ENCODE assay signal across 8 mouse cellular contexts in the genomic region with DNA sequence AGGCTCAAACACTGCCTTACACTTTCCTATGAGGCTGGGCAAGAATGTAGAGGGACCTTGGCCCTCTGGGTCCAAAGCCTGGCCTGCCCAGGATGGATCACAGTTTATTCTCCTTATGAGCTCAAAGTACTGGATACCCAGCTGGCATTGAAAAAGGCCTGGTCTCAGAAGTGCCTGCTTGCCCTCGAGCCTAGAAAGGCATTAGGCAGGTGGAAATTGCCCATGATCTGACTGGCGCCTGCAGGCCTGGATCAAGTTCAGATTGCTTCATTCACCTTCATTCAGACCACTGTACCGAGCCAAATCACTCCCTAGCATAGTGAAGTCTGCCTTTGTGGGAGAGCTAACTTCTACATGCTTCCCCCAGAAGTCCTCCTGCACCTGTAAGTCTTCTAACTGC. TPM values are rescaled to one million over a fixed set of nuclear protein-coding genes. Genes with fewer than 3 reads are reported as not detected.
DNase-seq lines count a peak whose midpoint lies in the region; ATAC-seq lines count a peak whose summit lies in the region.

No protein-coding gene starts in this region.

- peak overlapping the region; percentile 87; the same call in 1 of the 2 replicates for H3K4me2 ChIP-seq in stomach, embryonic 14.5 days (replicated peaks; ENCODE audit: low read depth, low read length)

- no peaks in the 10 kb centered on the region for H3K36me3 ChIP-seq in stomach, embryonic 14.5 days (ENCODE audit: control insufficient read depth, insufficient read depth, low read length)

- no peak overlapping the region for H3K9ac ChIP-seq in stomach, embryonic 14.5 days (replicated peaks; ENCODE audit: low read depth, low read length)

- DNase-seq in cerebellum, adult 9-11 months = peak; percentile 28
- DNase-seq in cerebellum, postnatal 4 days (ENCODE audit: low spot score in 2 of 2) = no peak
- peak; percentile 9 for DNase-seq in thymus, postnatal 25 days
- no peak for DNase-seq in thymus, postnatal 36 days
- peak; percentile 51 for DNase-seq in kidney, postnatal 10 days
- DNase-seq in left cerebral cortex, adult 11 months (ENCODE audit: low spot score) = no peak
- DNase-seq in lung, adult 18-20 months = no peak

- peaks cover 5% of the 10 kb centered on the region for H3K4me1 ChIP-seq in stomach, embryonic 14.5 days (ENCODE audit: control insufficient read depth, insufficient read depth, low read length)

- no peaks in the 10 kb centered on the region for H3K9me3 ChIP-seq in stomach, embryonic 14.5 days (ENCODE audit: control insufficient read depth, low read depth, low read length)

- H3K27ac ChIP-seq in stomach, embryonic 14.5 days (ENCODE audit: low read length) = no peak overlapping the region

- whole genome bisulfite sequencing in stomach, embryonic 14.5 days = 74% methylated on average over 3 of the region's 3 CpGs

- no peaks in the 10 kb centered on the region for H3K27me3 ChIP-seq in stomach, embryonic 14.5 days (ENCODE audit: control insufficient read depth, insufficient read depth, low read length)

- no peak overlapping the region for H3K4me3 ChIP-seq in stomach, embryonic 14.5 days (ENCODE audit: low read depth, low read length)

- no peak for ATAC-seq in stomach, embryonic 14.5 days (ENCODE audit: insufficient number of reproducible peaks, insufficient read depth, low FRiP score, low read depth)

RNA-seq across cellular contexts. Expression of a gene that starts 22.3 kb away (rescaled TPM):
- polyA plus RNA-seq in stomach, embryonic 14.5 days (2014; fragmentation: Nextera tagmentation; extraction: Ambion mirVana) = 14.2 and 14.4 TPM in 2 replicates

RNA-seq across cellular contexts. Expression of a gene that starts 24.4 kb away (rescaled TPM):
- 206 and 225 TPM in 2 replicates for polyA plus RNA-seq in stomach, embryonic 14.5 days (2014; fragmentation: Nextera tagmentation; extraction: Ambion mirVana)

RNA-seq across cellular contexts. Expression of a gene that starts 48.4 kb away (rescaled TPM):
- polyA plus RNA-seq in stomach, embryonic 14.5 days (2014; fragmentation: Nextera tagmentation; extraction: Ambion mirVana) = 108 TPM in 2 replicates

Comparison
In these comparisons a context has a peak if more than half of its experiments do, and no peak if none do; other contexts are left out.
1. DNase-seq: peak in cerebellum, adult 9-11 months (single experiment), thymus, postnatal 25 days (single experiment) and kidney, postnatal 10 days (single experiment); none in cerebellum, postnatal 4 days (0 of 2), thymus, postnatal 36 days (0 of 2), left cerebral cortex, adult 11 months (single experiment) and lung, adult 18-20 months (0 of 2).